In the genomic region with DNA sequence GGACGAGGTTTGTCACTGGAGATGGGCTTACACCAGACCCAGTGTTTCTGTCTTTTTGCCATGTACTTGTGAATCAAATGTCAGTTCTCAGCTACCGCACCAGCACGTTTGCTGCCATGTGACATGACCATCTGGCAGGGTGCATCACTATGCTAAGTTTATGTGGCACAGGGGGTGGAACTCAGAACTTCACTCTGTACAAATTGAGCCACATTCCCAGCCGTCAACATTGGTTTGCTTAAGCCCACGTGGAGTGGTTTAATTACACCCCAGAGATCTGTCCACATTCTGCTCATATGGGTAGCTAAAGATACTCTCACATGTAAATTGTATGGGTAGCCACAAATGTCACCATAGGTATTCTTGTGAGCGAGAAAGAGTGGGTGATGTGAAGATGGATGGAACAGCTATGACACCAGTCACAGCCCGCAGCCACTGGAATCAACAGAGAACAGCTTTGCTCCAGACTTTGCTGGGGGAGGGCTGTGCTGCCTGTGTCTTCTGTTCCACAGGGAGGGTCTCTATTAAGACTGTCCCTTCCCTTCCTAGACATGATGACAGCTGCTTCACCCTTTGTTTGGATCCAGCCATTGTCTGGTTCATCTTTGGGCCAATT, we compare ENCODE assay signal across 16 mouse cellular contexts. TPM values are rescaled to one million over a fixed set of nuclear protein-coding genes. Genes with fewer than 3 reads are reported as not detected.
DNase-seq lines count a peak whose midpoint lies in the region; ATAC-seq and TF ChIP-seq lines count a peak whose summit lies in the region.
"Had no signal": no experiment of that assay in that cellular context is flagged by ENCODE, and none has a peak within 500 bp of the region (broad histone marks: within the 10 kb centered on the region; RNA-seq: fewer than 3 reads in every experiment).

No protein-coding gene starts in this region.

- no peak for DNase-seq in lung, adult 2 months
- peak; percentile 82 for DNase-seq in layer of hippocampus, adult 11-12 months (ENCODE audit: low spot score)
- DNase-seq in left cerebral cortex, adult 9 months (ENCODE audit: low spot score in 2 of 2) = peak; percentile 75 to 89
- peak; percentile 86 for DNase-seq in telencephalon, adult 2 months (ENCODE audit: low read depth, low spot score)
- DNase-seq in ovary, postnatal 10 days (ENCODE audit: low spot score) = no peak
- DNase-seq in thymus, postnatal 36 days = no peak
- DNase-seq: adrenal gland, adult 2 months; liver, embryonic 13.5 days; thymus, adult 2 months had no signal

- no peaks in the 10 kb centered on the region; the same call in 1 of the 2 replicates for H3K36me3 ChIP-seq in lung, embryonic 15.5 days

- no peak overlapping the region for H3K4me3 ChIP-seq in lung, embryonic 15.5 days
- no peak overlapping the region for H3K4me3 ChIP-seq in lung, adult 2 months (replicated peaks; ENCODE audit: extremely low read depth, low read depth, low read length)
- H3K4me3 ChIP-seq: forebrain, embryonic 12.5 days; heart, embryonic 10.5 days; liver, embryonic 13.5 days; neural tube, embryonic 13.5 days had no signal

- TF ChIP-seq CTCF in lung, adult 2 months (IDR thresholded peaks at IDR 0.05; ENCODE audit: insufficient read depth, low read length) = no peak

- H3K9ac ChIP-seq in lung, embryonic 15.5 days = no peak overlapping the region
- H3K9ac ChIP-seq: forebrain, embryonic 12.5 days; liver, embryonic 13.5 days; neural tube, embryonic 13.5 days had no signal

- no peak overlapping the region for H3K4me2 ChIP-seq in lung, embryonic 15.5 days
- H3K4me2 ChIP-seq: forebrain, embryonic 12.5 days; liver, embryonic 13.5 days; midbrain, embryonic 11.5 days; neural tube, embryonic 13.5 days had no signal

- H3K4me1 ChIP-seq in lung, embryonic 15.5 days = peaks cover 14% of the 10 kb centered on the region
- peaks cover 5% of the 10 kb centered on the region for H3K4me1 ChIP-seq in lung, adult 2 months (ENCODE audit: control insufficient read depth, insufficient read depth, low read length)
- H3K4me1 ChIP-seq: forebrain, embryonic 12.5 days; heart, embryonic 10.5 days; liver, embryonic 13.5 days; neural tube, embryonic 13.5 days had no signal

- no peak for ATAC-seq in lung, embryonic 15.5 days (ENCODE audit: borderline replicate concordance, extremely low read depth, low FRiP score, low TSS enrichment)
- ATAC-seq: CD4-positive, CD25-positive, alpha-beta regulatory T cell, adult 4 months; Patski had no signal

- H3K9me3 ChIP-seq in lung, embryonic 15.5 days = no peaks in the 10 kb centered on the region
- H3K9me3 ChIP-seq: forebrain, embryonic 12.5 days; heart, embryonic 10.5 days; liver, embryonic 13.5 days; neural tube, embryonic 13.5 days had no signal

- H3K27ac ChIP-seq in lung, embryonic 15.5 days = peak overlapping the region; percentile 59
- H3K27ac ChIP-seq: forebrain, embryonic 12.5 days; heart, embryonic 10.5 days; liver, embryonic 13.5 days; neural tube, embryonic 13.5 days had no signal

- 73% methylated on average over 7 of the region's 7 CpGs for WGBS in lung, embryonic 15.5 days
- 72% methylated on average over 7 of the region's 7 CpGs for WGBS in lung, adult 2 months

- no peaks in the 10 kb centered on the region for H3K27me3 ChIP-seq in lung, embryonic 15.5 days
- H3K27me3 ChIP-seq: forebrain, embryonic 12.5 days; liver, embryonic 13.5 days; neural tube, embryonic 13.5 days; Patski had no signal

- no peak for TF ChIP-seq POLR2A in lung, adult 2 months (IDR thresholded peaks at IDR 0.05; ENCODE audit: borderline replicate concordance, extremely low read depth, low read depth, low read length)

RNA-seq across cellular contexts. Expression of a gene that starts 15.2 kb away (rescaled TPM):
- polyA plus RNA-seq in lung, embryonic 15.5 days (2015; fragmentation: Nextera tagmentation; extraction: Ambion mirVana) = 19.2 TPM in 2 replicates
- polyA plus RNA-seq in lung, adult 2 months (2012; rRNA removed) = 0.84 and 1.3 TPM in 2 replicates

RNA-seq across cellular contexts. Expression of a gene that starts 50.0 kb away (rescaled TPM):
- 10.5 and 13.4 TPM in 2 replicates for polyA plus RNA-seq in lung, embryonic 15.5 days (2015; fragmentation: Nextera tagmentation; extraction: Ambion mirVana)
- polyA plus RNA-seq in lung, adult 2 months (2012; rRNA removed) = 0.81 and 1.8 TPM in 2 replicates

RNA-seq across cellular contexts. Expression of a gene that starts 50.1 kb away (rescaled TPM):
- polyA plus RNA-seq in lung, embryonic 15.5 days (2015; fragmentation: Nextera tagmentation; extraction: Ambion mirVana) = 92.2 and 99.2 TPM in 2 replicates
- polyA plus RNA-seq in lung, adult 2 months (2012; rRNA removed) = 2.6 and 5.4 TPM in 2 replicates

Comparison
In these comparisons a context has a peak if more than half of its experiments do, and no peak if none do; other contexts are left out.
1. RNA of a gene that starts 50.1 kb away (polyA plus RNA-seq): 92.2 to 99.2 TPM in lung, embryonic 15.5 days; 2.6 to 5.4 TPM in lung, adult 2 months; every median in the first group is over 10 times any median in the second.
2. DNase-seq: peak in layer of hippocampus, adult 11-12 months (single experiment), left cerebral cortex, adult 9 months (2 of 2) and telencephalon, adult 2 months (single experiment); none in lung, adult 2 months (single experiment), ovary, postnatal 10 days (single experiment) and thymus, postnatal 36 days (0 of 2).